Mouse (Mus musculus) c-Kit-positive CD71-negative TER-119-negative erythroid progenitor cells, embryonic 14.5 days (primary cell): Measurements from ENCODE around the gene Rabif.
A peak's percentile ranks its signal among the peaks of the same experiment; 100 is the strongest.
"Not testable (repeated sequence)": the region's sequence is repeated elsewhere in the genome, so short reads cannot be mapped to it uniquely, and the experiment has no call there.

Experiments
- DNase-seq: peaks from one replicate; pipeline ENCODE4 v3.0.0-alpha.2; 2013; ENCODE audit warnings: low read depth

The Rabif gene

GRCm38 (mm10) chr1:134494428-134495215 lies at the start of gene Rabif:
Gene Rabif (plus strand): TSS chr1:134494648.
- peak; percentile 94 for DNase-seq

- no peak for DNase-seq
These were observed 49.0 kb upstream of the Rabif start for GRCm38 (mm10) chr1:134445418-134445817.

GRCm38 (mm10) chr1:134448537-134448936 lies 45.9 kb upstream of the Rabif start:
- DNase-seq = not testable (repeated sequence)

GRCm38 (mm10) chr1:134450201-134450600 lies 44.2 kb upstream of the Rabif start:
- DNase-seq = no peak

- peak; percentile 53 for DNase-seq
These were observed 43.5 kb upstream of the Rabif start for GRCm38 (mm10) chr1:134450986-134451385.

- peak; percentile 73 for DNase-seq
These were observed 39.3 kb upstream of the Rabif start, which contains the start of gene Klhl12 for GRCm38 (mm10) chr1:134454904-134455824. Gene Klhl12 (plus strand): TSS chr1:134455531.

GRCm38 (mm10) chr1:134456060-134456459 lies 38.4 kb upstream of the Rabif start:
- no peak for DNase-seq

GRCm38 (mm10) chr1:134458139-134458727 lies 36.2 kb upstream of the Rabif start:
- no peak for DNase-seq

GRCm38 (mm10) chr1:134460294-134461284 lies 33.9 kb upstream of the Rabif start:
- no peak for DNase-seq

- no peak for DNase-seq
These were observed 9.8 kb upstream of the Rabif start for GRCm38 (mm10) chr1:134484623-134485022.

GRCm38 (mm10) chr1:134490903-134491801 lies 3.3 kb upstream of the Rabif start:
- no peak for DNase-seq

GRCm38 (mm10) chr1:134492276-134492675 lies 2.2 kb upstream of the Rabif start:
- DNase-seq = no peak

GRCm38 (mm10) chr1:134493496-134493895 lies 952 bp upstream of the Rabif start:
- no peak for DNase-seq

- no peak for DNase-seq
These were observed 492 bp upstream of the Rabif start for GRCm38 (mm10) chr1:134493956-134494355.

GRCm38 (mm10) chr1:134495216-134495539 lies 730 bp downstream of the Rabif start:
- no peak for DNase-seq

GRCm38 (mm10) chr1:134495991-134496390 lies 1.5 kb downstream of the Rabif start:
- no peak for DNase-seq

- no peak for DNase-seq
These were observed 6.5 kb downstream of the Rabif start for GRCm38 (mm10) chr1:134500916-134501315.

- DNase-seq = no peak
These were observed 11.8 kb downstream of the Rabif start for GRCm38 (mm10) chr1:134506201-134506600.

GRCm38 (mm10) chr1:134510018-134510417 lies 15.6 kb downstream of the Rabif start:
- DNase-seq = no peak

GRCm38 (mm10) chr1:134512183-134512582 lies 17.7 kb downstream of the Rabif start:
- DNase-seq = no peak
